Mouse (Mus musculus) induced T-regulatory cell, adult 2 months (primary cell): ENCODE data around the gene Apool.

Source experiments
- DNase-seq: peaks from one replicate; pipeline ENCODE4 v3.0.0-alpha.2; 2012; ENCODE audit warnings: low read depth

The Apool gene

GRCm38 (mm10) chrX:112310804-112311530 lies at the start of gene Apool:
Apool (plus strand) TSS chrX:112311334.
- DNase-seq, result peak; percentile 90

- DNase-seq, result no peak
Measured at GRCm38 (mm10) chrX:112273550-112273949, 37.6 kb upstream of the Apool start.

DNA sequence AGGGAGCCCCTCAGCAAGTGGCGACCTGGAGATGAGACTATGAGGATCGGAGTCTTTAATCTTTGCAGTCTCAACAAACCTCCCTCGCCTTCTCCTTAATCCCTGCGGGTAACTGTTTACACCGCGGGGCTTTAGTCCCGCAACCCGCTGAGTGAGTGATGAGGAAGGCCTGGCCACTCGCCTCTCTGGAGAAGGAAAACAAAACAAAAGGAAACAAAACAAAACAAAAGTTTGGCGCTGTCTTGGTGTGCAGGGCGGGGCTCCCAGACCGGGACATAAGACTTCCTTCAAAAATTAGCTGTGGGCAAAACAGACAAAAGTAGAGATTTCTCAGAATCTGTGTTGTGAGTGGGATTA lies 375 bp downstream of the Apool start:
- DNase-seq, result no peak

- DNase-seq, result no peak
Measured at GRCm38 (mm10) chrX:112312094-112312493, 960 bp downstream of the Apool start.

DNA sequence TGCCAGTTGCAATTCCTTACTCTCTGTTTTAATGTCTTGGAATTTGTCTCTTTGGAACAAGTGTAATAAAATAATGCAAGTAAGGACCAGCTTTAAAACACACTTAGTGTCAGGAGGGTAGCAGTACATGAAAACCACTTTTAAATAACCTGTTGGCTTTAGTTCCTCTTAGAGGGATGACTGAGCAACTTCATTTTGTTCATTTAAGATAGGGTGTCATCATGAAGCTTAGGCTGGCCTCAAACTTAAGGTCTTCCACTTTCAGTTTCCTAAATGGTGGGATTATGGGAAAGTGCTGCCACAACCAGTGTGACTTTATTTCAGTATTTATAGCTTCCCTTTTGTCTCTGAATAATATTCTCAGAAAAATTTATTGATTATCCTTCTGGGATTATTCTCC lies 9.1 kb downstream of the Apool start:
- DNase-seq, result no peak

- DNase-seq, result no peak
Measured at GRCm38 (mm10) chrX:112339486-112339885, 28.4 kb downstream of the Apool start.

- DNase-seq, result no peak
Measured at GRCm38 (mm10) chrX:112347467-112348394, 36.6 kb downstream of the Apool start.

DNA sequence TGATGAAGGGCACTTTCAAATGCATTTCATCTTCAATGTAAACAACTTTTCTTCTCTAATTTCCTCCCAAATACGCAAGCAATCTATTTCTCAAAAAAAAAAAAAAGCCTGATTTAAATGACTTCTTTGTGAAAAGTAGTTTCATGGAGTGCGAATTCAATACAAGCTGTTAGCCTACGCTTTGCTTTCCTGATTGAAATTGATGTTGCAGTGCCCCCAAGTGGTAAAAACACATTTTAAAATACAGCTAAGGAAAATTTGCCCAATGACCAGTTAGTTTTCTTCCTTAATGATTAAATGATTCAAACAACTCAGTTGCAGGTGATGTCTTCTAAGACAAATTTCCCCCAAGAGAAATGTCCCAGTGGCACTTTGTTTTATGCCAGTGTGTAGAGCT lies 37.3 kb downstream of the Apool start:
- peak; percentile 41 for DNase-seq

DNA sequence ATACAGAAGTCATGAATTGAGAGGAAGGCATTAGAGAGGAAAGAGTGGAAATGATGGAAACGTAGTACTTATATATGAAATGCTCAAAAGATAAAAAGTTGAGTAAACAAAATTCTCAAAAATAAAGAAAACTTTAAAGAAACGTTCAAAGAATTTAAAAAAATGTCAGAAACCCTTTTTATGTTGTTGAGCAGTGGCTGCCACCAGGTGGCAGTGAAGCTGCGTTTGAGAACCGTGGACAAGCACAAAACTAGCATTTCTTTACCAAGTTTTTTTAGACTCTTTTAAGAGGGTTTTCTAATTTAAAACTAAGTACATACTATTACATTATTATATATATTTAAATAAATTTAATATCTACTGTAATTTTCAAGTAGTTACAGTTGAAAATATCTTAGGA lies 57.3 kb downstream of the Apool start:
- DNase-seq, result peak; percentile 3

DNA sequence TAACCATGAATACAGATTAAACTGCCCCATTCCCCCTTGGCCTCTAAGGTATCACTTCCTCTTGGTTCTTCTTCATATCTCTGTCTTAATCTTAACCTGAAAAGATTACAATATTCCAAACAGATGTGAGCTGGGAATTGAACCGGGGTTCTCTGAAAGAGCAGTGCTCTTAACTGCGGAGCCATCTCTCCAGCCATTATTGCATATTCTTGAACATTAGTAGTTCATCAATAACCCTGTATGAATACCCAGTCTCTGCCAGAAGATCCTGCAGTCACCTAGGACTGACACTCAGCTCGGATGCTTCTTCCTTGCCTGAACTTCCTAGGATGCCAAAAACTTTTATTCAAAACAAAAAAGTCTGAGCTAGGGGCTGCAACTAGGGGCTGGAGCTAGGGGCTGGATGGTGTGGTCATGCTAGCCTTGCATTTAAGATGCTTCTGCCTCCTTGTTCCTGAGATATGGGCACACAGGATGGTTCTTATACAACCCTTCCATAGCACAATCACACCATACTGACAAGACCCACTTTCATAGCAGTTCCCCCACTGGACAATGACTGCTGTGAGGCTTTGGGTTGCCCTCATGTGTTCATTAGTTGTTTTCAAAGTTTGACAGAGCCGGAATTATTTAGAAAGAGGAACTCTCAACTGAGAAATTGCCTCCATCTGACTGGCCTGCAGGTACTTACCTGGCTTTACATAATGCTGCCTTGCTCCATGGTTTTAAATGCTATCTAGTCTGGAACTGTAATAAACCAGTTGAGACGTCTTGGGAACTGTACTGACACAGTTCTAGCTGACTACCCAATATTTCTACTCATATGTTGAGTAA lies 59.7 kb downstream of the Apool start:
- peak; percentile 60 for DNase-seq

DNA sequence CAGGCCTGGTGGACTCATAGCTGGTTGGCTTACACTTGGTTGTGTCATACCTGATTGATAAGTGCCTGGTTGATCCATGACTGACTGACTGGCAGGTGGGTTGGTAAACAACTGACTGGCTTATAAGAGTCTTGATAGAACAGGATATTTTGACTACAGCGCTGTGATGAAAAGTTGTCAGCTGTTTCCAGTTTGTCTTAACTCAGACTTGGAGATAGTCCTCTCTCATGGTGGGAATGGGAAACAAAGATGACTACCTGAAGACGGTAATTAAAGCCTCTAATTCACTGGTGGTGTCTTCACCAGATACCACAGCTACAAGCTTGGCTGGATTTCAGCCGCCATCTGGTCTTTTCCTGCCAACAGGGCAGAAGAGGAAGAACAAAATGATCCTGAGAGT lies 95.5 kb downstream of the Apool start, which contains the start of gene Satl1:
Gene Satl1, minus strand, starts transcription at position 101 of the 400 bp plus-strand sequence.
- DNase-seq, result no peak

DNA sequence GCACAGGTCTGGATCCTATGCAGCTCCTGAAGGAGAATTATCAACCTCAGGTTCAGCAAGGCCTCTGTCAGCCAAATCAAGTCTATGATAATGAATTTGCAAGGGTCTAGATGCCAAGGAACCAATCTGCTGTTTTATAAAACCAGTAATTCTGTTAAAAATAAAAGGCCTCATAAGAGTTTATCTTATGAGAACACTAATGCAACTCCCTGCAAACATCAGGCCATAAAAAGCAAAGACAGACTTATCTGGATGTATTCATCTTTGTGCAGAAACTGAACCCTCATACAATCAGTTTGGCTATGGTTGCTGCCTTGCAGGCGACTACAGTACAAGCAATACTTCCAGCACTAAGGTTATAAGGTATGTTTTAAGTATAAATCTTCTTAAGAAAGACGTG lies 101.2 kb downstream of the Apool start:
- DNase-seq, result no peak
